Mouse (Mus musculus): ENCODE data around the gene Pacsin1.

Gene Pacsin1

GRCm38 (mm10) chr17:27724327-27724726, 69.0 kb downstream of the Pacsin1 start:
- no peak for DNase-seq (ENCODE audit: low read depth, low spot score)

DNA sequence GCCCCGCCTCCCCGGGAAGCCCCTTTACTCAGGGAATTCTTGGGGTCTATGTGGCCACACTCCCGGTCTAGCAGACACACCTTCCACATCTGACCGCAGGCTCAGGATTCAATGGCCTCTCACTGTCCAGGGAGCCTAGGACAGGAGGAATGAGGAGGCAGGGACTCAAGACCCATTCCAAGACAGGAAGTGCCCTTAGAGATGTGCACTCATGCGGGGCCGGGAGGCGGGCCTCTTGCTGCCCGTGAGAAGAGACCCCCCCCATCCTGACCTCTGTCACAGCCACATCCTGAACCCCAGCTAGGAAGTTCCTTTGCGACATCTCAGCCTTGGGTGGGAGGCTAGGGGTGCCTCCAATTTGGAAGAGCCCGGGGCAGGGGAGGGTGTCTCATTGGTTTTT, 69.7 kb downstream of the Pacsin1 start:
- no peak for DNase-seq (ENCODE audit: low read depth, low spot score)

DNA sequence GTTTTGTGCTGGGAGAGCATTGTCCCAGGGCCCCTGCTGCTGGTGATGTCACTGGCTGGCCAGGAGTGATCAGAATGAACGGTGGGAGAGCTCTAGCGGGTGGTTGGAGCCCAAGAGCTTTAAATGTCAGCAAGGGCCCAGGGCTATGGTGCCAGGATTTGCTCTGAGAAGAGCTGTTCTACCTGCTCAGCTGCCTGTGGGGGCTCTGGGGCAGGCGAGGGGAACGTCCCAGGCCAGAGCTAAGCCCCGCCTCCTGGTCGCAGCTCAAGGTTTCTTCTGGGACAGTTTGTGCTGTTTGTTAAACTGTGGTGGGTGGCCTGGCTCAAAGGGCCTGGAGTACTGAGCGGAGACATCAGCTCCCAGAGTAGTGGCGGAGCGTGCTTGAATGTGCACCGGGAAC, 70.1 kb downstream of the Pacsin1 start:
- no peak for DNase-seq (ENCODE audit: low read depth, low spot score)

GRCm38 (mm10) chr17:27726527-27726926, 71.2 kb downstream of the Pacsin1 start:
- DNase-seq (ENCODE audit: low read depth, low spot score) = no peak

- no peak for DNase-seq (ENCODE audit: low read depth, low spot score)
Measured at GRCm38 (mm10) chr17:27728770-27729169, 73.5 kb downstream of the Pacsin1 start, which contains the start of gene Spdef. TSS of gene Spdef (minus strand) at chr17:27728955.

GRCm38 (mm10) chr17:27732152-27732551, 76.8 kb downstream of the Pacsin1 start:
- no peak for DNase-seq (ENCODE audit: low read depth, low spot score)

DNA sequence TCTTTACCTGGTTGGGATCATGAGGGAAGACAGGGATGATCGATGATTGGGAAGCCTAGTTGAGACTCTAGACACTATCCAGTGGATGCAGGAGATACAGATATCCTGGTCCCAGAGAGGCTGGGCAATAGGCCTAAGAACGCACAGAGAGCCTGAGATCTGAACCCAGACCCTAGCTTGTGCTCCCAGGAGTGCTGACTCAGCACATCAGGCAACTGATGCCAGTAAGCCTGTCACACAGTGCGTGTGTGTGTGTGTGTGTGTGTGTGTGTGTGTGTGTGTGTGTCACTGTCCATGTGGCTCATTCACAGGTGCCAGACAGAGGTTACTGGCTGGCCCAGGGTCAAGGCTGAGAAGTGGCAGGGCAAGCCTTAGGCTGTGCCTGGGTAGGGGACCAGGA, 77.4 kb downstream of the Pacsin1 start:
- DNase-seq (ENCODE audit: low read depth, low spot score) = no peak

DNA sequence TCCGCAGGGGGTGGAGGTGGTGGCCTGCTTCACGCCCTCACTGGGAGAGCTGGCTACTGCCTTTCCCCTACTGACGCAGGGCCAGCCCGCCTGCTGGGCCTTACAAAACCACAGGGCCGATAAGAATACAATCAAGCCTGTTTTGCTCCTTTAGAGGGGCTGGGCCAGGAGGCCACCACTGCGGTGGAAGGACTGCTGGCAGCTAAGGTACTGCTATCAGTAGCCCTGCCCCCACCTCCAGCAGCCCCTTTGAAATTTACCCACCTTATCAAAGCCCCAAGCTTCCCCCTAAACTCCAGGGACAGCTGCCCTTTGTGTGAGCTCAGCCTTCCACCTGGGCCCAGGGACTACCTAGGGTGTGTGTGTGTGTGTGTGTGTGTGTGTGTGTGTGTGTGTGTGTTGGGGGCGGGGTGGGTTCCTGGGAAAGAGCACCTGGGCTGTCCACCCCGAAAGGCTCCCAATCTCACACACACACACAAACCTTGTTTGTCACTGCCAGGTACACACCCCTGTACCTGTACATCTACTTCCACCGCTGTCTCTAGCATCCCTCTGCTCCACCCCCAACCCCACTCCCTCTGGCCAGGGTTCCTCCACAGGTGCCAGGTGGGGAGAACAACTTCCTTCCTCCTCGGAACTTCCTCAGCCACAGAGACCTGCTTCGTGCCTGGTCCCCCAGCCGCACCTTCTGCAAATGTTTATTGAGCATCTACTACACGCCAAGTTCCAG, 79.2 kb downstream of the Pacsin1 start:
- DNase-seq (ENCODE audit: low read depth, low spot score) = no peak

- DNase-seq (ENCODE audit: low read depth, low spot score) = no peak
Measured at GRCm38 (mm10) chr17:27740961-27741360, 85.7 kb downstream of the Pacsin1 start.

GRCm38 (mm10) chr17:27746446-27746845, 91.1 kb downstream of the Pacsin1 start:
- DNase-seq (ENCODE audit: low read depth, low spot score) = no peak

- DNase-seq (ENCODE audit: low read depth, low spot score) = no peak
Measured at GRCm38 (mm10) chr17:27748123-27748522, 92.8 kb downstream of the Pacsin1 start.

GRCm38 (mm10) chr17:27750451-27750942, 95.2 kb downstream of the Pacsin1 start:
- DNase-seq (ENCODE audit: low read depth, low spot score) = no peak

- no peak for DNase-seq (ENCODE audit: low read depth, low spot score)
Measured at GRCm38 (mm10) chr17:27751314-27752202, 96.2 kb downstream of the Pacsin1 start.

GRCm38 (mm10) chr17:27760169-27760568, 104.9 kb downstream of the Pacsin1 start:
- DNase-seq (ENCODE audit: low read depth, low spot score) = no peak
